Mouse (Mus musculus) ES-E14 (cell line): ENCODE results near the gene Hist1h2ba.

Source experiments
- HCFC1 ChIP-seq: IDR thresholded peaks from 2 replicates; pipeline ENCODE4 v1.6.1; 2012; ENCODE audit warnings: low read length, inconsistent platforms, borderline replicate concordance; ENCODE audit not compliant: insufficient read depth
- ZNF384 ChIP-seq: IDR thresholded peaks from 2 replicates; pipeline ENCODE4 v1.6.1; 2012; ENCODE audit warnings: low read depth, low read length, inconsistent platforms

DNA sequence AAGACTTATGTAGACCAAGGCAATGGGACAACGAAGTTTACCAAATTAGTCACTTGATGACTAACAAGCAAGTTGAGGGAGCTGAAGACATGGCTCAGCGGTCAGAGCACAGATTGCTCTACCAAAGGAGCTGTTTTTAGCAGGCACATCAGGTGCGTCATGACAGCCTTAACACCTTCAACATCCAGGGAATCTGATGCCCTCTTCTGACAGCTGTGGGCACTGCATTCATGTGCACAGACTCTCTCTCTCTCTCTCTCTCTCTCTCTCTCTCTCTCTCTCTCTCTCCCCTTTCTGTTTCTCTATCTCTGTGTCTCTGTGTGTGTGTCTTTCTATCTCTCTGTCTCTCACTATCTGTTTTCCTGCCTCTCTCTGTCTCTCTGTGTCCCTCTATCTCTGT lies 17.0 kb upstream of the Hist1h2ba start:
- TF ChIP-seq ZNF384 (no peak), HCFC1 (no peak)
